Mouse (Mus musculus) forebrain, embryonic 14.5 days (tissue): ENCODE data around the gene Mapkbp1. TPM values are rescaled to one million over a fixed set of nuclear protein-coding genes. Genes with fewer than 3 reads are reported as not detected.
A peak's percentile ranks its signal among the peaks of the same experiment; 100 is the strongest.

ENCODE experiments used
- ATAC-seq: fragments of 200-750 bp; cut with Nextera tagmentation; 2 replicates; pipeline ENCODE4 v1.8.0; 2017; ENCODE audit warnings: mild to moderate bottlenecking, moderate library complexity
- DNase-seq: peaks from one replicate; pipeline ENCODE4 v3.0.0-alpha.2; 2015; ENCODE audit warnings: low spot score
- H3K27ac ChIP-seq: fragments of 300-500 bp; sonication (generic); 2 replicates; pipeline ENCODE4 v1.5.1; 2014; ENCODE audit warnings: low read depth, mild to moderate bottlenecking, control low read depth, low read length, moderate library complexity
- H3K27me3 ChIP-seq: fragments of 300-500 bp; sonication (generic); replicated peaks from 2 replicates; pipeline ENCODE4 v1.6.1; 2014; ENCODE audit warnings: low read length, control low read depth, mixed read lengths; ENCODE audit not compliant: control insufficient read depth, insufficient read depth
- H3K36me3 ChIP-seq: fragments of 300-500 bp; sonication (generic); 2 replicates; pipeline ENCODE4 v1.6.1; 2014; ENCODE audit warnings: low read length, control low read depth; ENCODE audit not compliant: control insufficient read depth, insufficient read depth
- H3K4me1 ChIP-seq: fragments of 300-500 bp; sonication (generic); 2 replicates; pipeline ENCODE4 v1.6.1; 2014; ENCODE audit warnings: antibody characterized with exemption, low read length, control low read depth; ENCODE audit not compliant: control insufficient read depth, insufficient read depth
- H3K4me2 ChIP-seq: fragments of 300-500 bp; sonication (generic); 2 replicates; pipeline ENCODE4 v1.6.1; 2014; ENCODE audit warnings: mild to moderate bottlenecking, control low read depth, low read length
- H3K4me3 ChIP-seq: fragments of 300-500 bp; sonication (generic); 2 replicates; pipeline ENCODE4 v1.5.1; 2014; ENCODE audit warnings: low read depth, low read length, control low read depth
- H3K9ac ChIP-seq: fragments of 300-500 bp; sonication (generic); 2 replicates; pipeline ENCODE4 v1.6.1; 2014; ENCODE audit warnings: mild to moderate bottlenecking, low read length, control low read depth, moderate library complexity
- H3K9me3 ChIP-seq: fragments of 300-500 bp; sonication (generic); replicated peaks from 2 replicates; pipeline ENCODE4 v1.6.1; 2016; ENCODE audit warnings: low read length, control low read depth, mixed read lengths; ENCODE audit not compliant: control insufficient read depth
- WGBS: fragments of 180-500 bp; shearing (Covaris S2); extraction: QIAGEN DNeasy Blood & Tissue Kit; methylation state at CpG from one replicate; pipeline ENCODE4 v1.1.7; 2014; 5-methylcytosine and 5-hydroxymethylcytosine counted together
- polyA plus RNA-seq: library from polyadenylated mRNA; unstranded; fragments of >200 nt; fragmentation: Nextera tagmentation; extraction: Ambion mirVana; gene quantifications from 2 replicates; pipeline ENCODE4 v1.2.1, GENCODE M21; 2014

Gene Mapkbp1
- polyA plus RNA-seq, 1 experiment from 2014 or later: 3.0 TPM

DNA sequence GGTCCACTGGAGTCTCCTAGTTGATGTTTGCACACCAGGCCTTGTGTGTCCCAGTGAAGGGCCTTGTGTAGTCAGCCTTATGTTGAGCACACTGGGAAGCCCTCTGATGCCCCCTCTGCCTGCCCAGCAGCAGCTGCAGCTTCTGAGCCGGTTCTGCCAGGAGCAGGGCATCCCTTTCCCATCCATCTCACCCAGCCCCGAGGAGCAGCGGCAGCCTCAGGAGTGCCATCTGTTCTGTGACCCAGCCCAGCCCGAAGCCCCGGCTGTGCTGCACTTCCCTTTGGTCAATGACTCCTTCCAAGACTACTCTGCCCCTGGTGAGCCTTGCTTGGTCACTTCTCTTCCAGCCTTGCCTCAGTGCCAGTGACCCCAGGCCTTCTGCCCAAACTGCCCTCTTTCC is 68.5 kb downstream of the Mapkbp1 start:
- DNase-seq (no peak), ATAC-seq (no peak)
- H3K4me1 ChIP-seq: no peaks in the 10 kb centered on the region
- H3K4me2 ChIP-seq: no peak overlapping the region
- no peak overlapping the region for H3K4me3 ChIP-seq
- no peaks in the 10 kb centered on the region for H3K9me3 ChIP-seq
- H3K36me3 ChIP-seq: peaks cover 65% of the 10 kb centered on the region
- H3K27me3 ChIP-seq: no peaks in the 10 kb centered on the region
- no peak overlapping the region for H3K27ac ChIP-seq
- H3K9ac ChIP-seq: no peak overlapping the region
- 92% methylated on average over 5 of the region's 5 CpGs for WGBS

- no peak for ATAC-seq
- Histone ChIP-seq H3K36me3 (peaks cover 33% of the 10 kb centered on the region), H3K4me1 (no peaks in the 10 kb centered on the region), H3K27me3 (no peaks in the 10 kb centered on the region), H3K9me3 (no peaks in the 10 kb centered on the region), H3K27ac (no peak overlapping the region), H3K4me2 (no peak overlapping the region), H3K9ac (no peak overlapping the region), H3K4me3 (no peak overlapping the region)
- WGBS: 58% methylated on average over 4 of the region's 4 CpGs
- DNase-seq: no peak
Observed at GRCm38 (mm10) chr2:120044101-120044603, 71.7 kb downstream of the Mapkbp1 start.

DNA sequence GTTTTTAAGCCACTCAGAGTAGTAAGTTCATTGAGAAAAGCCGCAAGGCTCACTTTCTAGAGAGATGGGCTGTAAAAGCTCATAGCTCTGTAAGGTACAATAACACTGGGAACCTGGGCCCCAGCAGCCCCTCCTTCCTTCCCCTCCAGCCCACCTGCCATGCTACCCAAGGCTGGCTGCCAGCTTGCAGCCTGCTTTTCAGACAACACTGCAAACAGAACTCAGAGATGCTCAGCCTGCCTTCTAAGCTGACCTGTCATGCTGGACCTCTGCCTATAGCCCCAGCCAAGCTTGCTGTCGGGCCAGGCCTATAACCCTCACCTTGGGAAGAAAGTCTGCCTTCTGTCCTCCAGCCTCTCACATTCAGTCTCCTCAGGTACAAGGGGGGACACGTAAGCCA is 72.2 kb downstream of the Mapkbp1 start:
- WGBS: 74% methylated on average over 3 of the region's 3 CpGs
- H3K9ac ChIP-seq: no peak overlapping the region
- no peaks in the 10 kb centered on the region for H3K9me3 ChIP-seq
- H3K4me3 ChIP-seq: no peak overlapping the region
- H3K27me3 ChIP-seq: no peaks in the 10 kb centered on the region
- H3K4me2 ChIP-seq: no peak overlapping the region
- peaks cover 28% of the 10 kb centered on the region for H3K36me3 ChIP-seq
- ATAC-seq (no peak), DNase-seq (no peak)
- no peak overlapping the region for H3K27ac ChIP-seq
- H3K4me1 ChIP-seq: no peaks in the 10 kb centered on the region

- Histone ChIP-seq H3K9ac (no peak overlapping the region), H3K36me3 (peaks cover 8% of the 10 kb centered on the region), H3K4me3 (no peak overlapping the region), H3K27ac (no peak overlapping the region), H3K4me1 (no peaks in the 10 kb centered on the region), H3K9me3 (no peaks in the 10 kb centered on the region), H3K27me3 (no peaks in the 10 kb centered on the region), H3K4me2 (no peak overlapping the region)
- WGBS: 73% methylated on average over 14 of the region's 14 CpGs
- DNase-seq: no peak
- ATAC-seq: no peak
Observed at GRCm38 (mm10) chr2:120046486-120047310, 74.2 kb downstream of the Mapkbp1 start.

DNA sequence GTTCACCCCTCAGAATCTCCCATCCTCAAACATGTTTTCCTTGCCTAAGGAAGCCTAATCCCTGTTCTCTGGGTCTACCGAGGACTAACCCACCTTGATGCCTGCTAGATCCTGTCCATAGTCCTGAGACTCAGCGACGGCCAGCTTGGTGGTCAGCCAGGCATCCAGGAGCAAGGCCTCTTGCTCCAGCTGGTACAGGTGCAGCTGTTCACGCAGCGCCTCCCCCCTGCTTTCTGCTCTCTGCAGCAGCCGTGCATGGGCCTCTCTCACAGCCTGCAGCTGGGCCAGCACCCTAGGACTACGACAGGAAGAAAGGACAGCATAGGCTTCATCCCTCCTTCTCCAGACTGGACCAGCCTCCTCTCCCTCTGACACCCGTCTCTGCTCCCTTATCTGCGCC is 75.7 kb downstream of the Mapkbp1 start:
- Histone ChIP-seq H3K9me3 (no peaks in the 10 kb centered on the region), H3K36me3 (no peaks in the 10 kb centered on the region), H3K27ac (no peak overlapping the region), H3K4me3 (no peak overlapping the region), H3K9ac (no peak overlapping the region), H3K4me1 (no peaks in the 10 kb centered on the region), H3K4me2 (no peak overlapping the region), H3K27me3 (no peaks in the 10 kb centered on the region)
- WGBS: 71% methylated on average over 9 of the region's 9 CpGs
- no peak for ATAC-seq
- DNase-seq: no peak

GRCm38 (mm10) chr2:120049632-120050274 is 77.3 kb downstream of the Mapkbp1 start:
- DNase-seq: peak; percentile 8
- H3K4me1 ChIP-seq: no peaks in the 10 kb centered on the region
- H3K4me2 ChIP-seq: no peak overlapping the region
- no peak overlapping the region for H3K9ac ChIP-seq
- no peaks in the 10 kb centered on the region for H3K9me3 ChIP-seq
- no peaks in the 10 kb centered on the region for H3K36me3 ChIP-seq
- H3K27ac ChIP-seq: no peak overlapping the region
- 65% methylated on average over 10 of the region's 10 CpGs for WGBS
- ATAC-seq: no peak
- H3K4me3 ChIP-seq: no peak overlapping the region
- H3K27me3 ChIP-seq: no peaks in the 10 kb centered on the region

GRCm38 (mm10) chr2:120051405-120051804 is 78.9 kb downstream of the Mapkbp1 start:
- ATAC-seq: no peak
- no peak overlapping the region for H3K9ac ChIP-seq
- H3K27me3 ChIP-seq: no peaks in the 10 kb centered on the region
- H3K9me3 ChIP-seq: no peaks in the 10 kb centered on the region
- WGBS: 66% methylated on average over 6 of the region's 6 CpGs
- no peaks in the 10 kb centered on the region for H3K36me3 ChIP-seq
- H3K4me3 ChIP-seq: no peak overlapping the region
- H3K4me2 ChIP-seq: no peak overlapping the region
- H3K27ac ChIP-seq: no peak overlapping the region
- no peak for DNase-seq
- no peaks in the 10 kb centered on the region for H3K4me1 ChIP-seq

GRCm38 (mm10) chr2:120054771-120055552 is 82.5 kb downstream of the Mapkbp1 start:
- Histone ChIP-seq H3K4me3 (no peak overlapping the region), H3K9ac (no peak overlapping the region), H3K4me2 (no peak overlapping the region), H3K9me3 (no peaks in the 10 kb centered on the region), H3K27ac (no peak overlapping the region), H3K4me1 (no peaks in the 10 kb centered on the region), H3K27me3 (no peaks in the 10 kb centered on the region), H3K36me3 (no peaks in the 10 kb centered on the region)
- 92% methylated on average over 12 of the region's 12 CpGs for WGBS
- no peak for DNase-seq
- no peak for ATAC-seq
